24 mouse cellular contexts compared by ENCODE assay signal in the genomic region with DNA sequence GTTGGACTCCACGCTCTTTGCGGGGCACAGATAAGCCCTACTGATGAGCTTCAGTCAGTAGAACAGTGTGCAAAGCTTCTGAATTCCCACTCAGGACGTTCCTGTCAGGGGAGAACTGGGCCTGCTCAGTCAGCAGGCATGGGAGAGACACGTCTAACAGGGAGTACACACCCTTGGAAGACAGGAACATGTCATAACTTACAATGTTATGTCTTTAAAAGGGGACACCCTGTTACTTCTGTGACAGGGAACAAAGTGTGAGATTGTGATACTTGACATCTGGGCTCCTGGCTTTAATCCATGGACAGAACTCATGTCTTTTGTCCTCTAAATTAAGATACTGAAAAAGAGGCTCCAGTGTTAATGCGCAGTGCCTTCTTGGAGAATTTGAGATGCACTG.
A peak's percentile ranks its signal among the peaks of the same experiment; 100 is the strongest.
DNase-seq lines count a peak whose midpoint lies in the region; ATAC-seq and TF ChIP-seq lines count a peak whose summit lies in the region.
"Had no signal": no experiment of that assay in that cellular context is flagged by ENCODE, and none has a peak within 500 bp of the region (broad histone marks: within the 10 kb centered on the region; RNA-seq: fewer than 3 reads in every experiment).

No protein-coding gene starts in this region.

- no peak for TF ChIP-seq EP300 in heart, adult 2 months (IDR thresholded peaks at IDR 0.05; ENCODE audit: insufficient read depth, low read depth, low read length)
- peak; percentile 81 for TF ChIP-seq EP300 in lung, postnatal 0 days (IDR thresholded peaks at IDR 0.05)

- no peak for TF ChIP-seq POLR2A in heart, adult 2 months (IDR thresholded peaks at IDR 0.05; ENCODE audit: insufficient read depth, low read depth, low read length)

- H3K4me2 ChIP-seq in lung, postnatal 0 days (replicated peaks; ENCODE audit: low read depth, low read length) = no peak overlapping the region
- H3K4me2 ChIP-seq: heart, embryonic 15.5 days; hindbrain, embryonic 13.5 days; liver, embryonic 12.5 days; midbrain, embryonic 13.5 days had no signal

- peak; percentile 41 to 44 for DNase-seq in heart, adult 18-20 months
- DNase-seq in heart, adult 2 months = no peak
- no peak for DNase-seq in layer of hippocampus, adult 2 months (ENCODE audit: low spot score in 2 of 2)
- DNase-seq in layer of hippocampus, postnatal 36 days = no peak
- peak; percentile 76 for DNase-seq in lung, postnatal 0 days (ENCODE audit: low spot score)
- peak; percentile 26 for DNase-seq in lung, postnatal 14 days
- DNase-seq in gastrocnemius, postnatal 36 days = no peak
- DNase-seq: adrenal gland, adult 2 months; B cell, adult 2 months; cerebellum, adult 2 months; cerebellum, postnatal 14 days; kidney, postnatal 25 days; left cerebral cortex, postnatal 4 days; liver, postnatal 0 days; thymus, adult 2 months; thymus, postnatal 4 days had no signal

- no peak for TF ChIP-seq CTCF in heart, adult 2 months (IDR thresholded peaks at IDR 0.05)
- no peak for TF ChIP-seq CTCF in layer of hippocampus, adult 2 months (conservative IDR thresholded peaks at IDR 0.05)
- TF ChIP-seq CTCF in lung, postnatal 0 days (IDR thresholded peaks at IDR 0.05) = no peak

- ATAC-seq in lung, postnatal 0 days = peak; percentile 94
- ATAC-seq: activated CD4-positive, CD25-positive, alpha-beta regulatory T cell, adult 4 months; intestine, embryonic 16.5 days; liver, embryonic 12.5 days; liver, postnatal 0 days; midbrain, embryonic 13.5 days had no signal

- no peak overlapping the region for H3K4me3 ChIP-seq in heart, adult 2 months
- no peak overlapping the region for H3K4me3 ChIP-seq in layer of hippocampus, adult 2 months
- H3K4me3 ChIP-seq in lung, postnatal 0 days (ENCODE audit: low read depth, low read length) = no peak overlapping the region
- H3K4me3 ChIP-seq: erythroblast, embryonic 14.5 days; heart, embryonic 15.5 days; hindbrain, embryonic 13.5 days; liver, embryonic 12.5 days; midbrain, embryonic 13.5 days had no signal

- H3K27ac ChIP-seq in heart, adult 2 months = no peak overlapping the region
- peak overlapping the region; percentile 60; the same call in 1 of the 2 replicates for H3K27ac ChIP-seq in layer of hippocampus, adult 2 months
- H3K27ac ChIP-seq in lung, postnatal 0 days (ENCODE audit: low read length) = peak overlapping the region; percentile 65
- H3K27ac ChIP-seq: heart, embryonic 15.5 days; hindbrain, embryonic 13.5 days; liver, embryonic 12.5 days; midbrain, embryonic 13.5 days had no signal

- no peaks in the 10 kb centered on the region for H3K9me3 ChIP-seq in lung, postnatal 0 days (ENCODE audit: low read length)
- H3K9me3 ChIP-seq: heart, embryonic 15.5 days; hindbrain, embryonic 13.5 days; liver, embryonic 12.5 days; midbrain, embryonic 13.5 days had no signal

- no peaks in the 10 kb centered on the region for H3K36me3 ChIP-seq in heart, adult 2 months (ENCODE audit: control insufficient read depth, insufficient read depth, low read length)
- H3K36me3 ChIP-seq in lung, postnatal 0 days (ENCODE audit: insufficient read depth, low read length) = no peaks in the 10 kb centered on the region
- H3K36me3 ChIP-seq: hindbrain, embryonic 13.5 days; liver, embryonic 12.5 days; midbrain, embryonic 13.5 days had no signal

- no peak overlapping the region for H3K9ac ChIP-seq in heart, adult 2 months (ENCODE audit: low read depth, low read length)
- H3K9ac ChIP-seq in lung, postnatal 0 days (replicated peaks; ENCODE audit: low read depth) = no peak overlapping the region
- H3K9ac ChIP-seq: heart, embryonic 15.5 days; hindbrain, embryonic 13.5 days; liver, embryonic 12.5 days; liver, postnatal 0 days; midbrain, embryonic 13.5 days had no signal

- H3K4me1 ChIP-seq in heart, adult 2 months (ENCODE audit: control insufficient read depth, insufficient read depth, low read length) = peaks cover 2% of the 10 kb centered on the region
- no peaks in the 10 kb centered on the region for H3K4me1 ChIP-seq in lung, postnatal 0 days (ENCODE audit: insufficient read depth, low read depth, low read length)
- H3K4me1 ChIP-seq: hindbrain, embryonic 13.5 days; liver, embryonic 12.5 days; midbrain, embryonic 13.5 days had no signal

- intact Hi-C loops in heart, adult 2 months (cut with DNase I) = no loop called here
- intact Hi-C loops in gastrocnemius, postnatal 36 days (cut with DNase I) = no loop called here

- no peaks in the 10 kb centered on the region for H3K79me2 ChIP-seq in heart, adult 2 months (replicated peaks; ENCODE audit: control insufficient read depth, insufficient read depth, low read length)

- WGBS in heart, adult 2 months = 69% methylated on average over 5 of the region's 5 CpGs
- WGBS in lung, postnatal 0 days = 61% methylated on average over 5 of the region's 5 CpGs

- no peaks in the 10 kb centered on the region for H3K27me3 ChIP-seq in heart, adult 2 months (ENCODE audit: control insufficient read depth, insufficient read depth, low read length)
- no peaks in the 10 kb centered on the region for H3K27me3 ChIP-seq in lung, postnatal 0 days (replicated peaks; ENCODE audit: insufficient read depth, low read length)
- H3K27me3 ChIP-seq: CH12.LX; heart, embryonic 15.5 days; hindbrain, embryonic 13.5 days; liver, embryonic 12.5 days; midbrain, embryonic 13.5 days had no signal

Comparison
In these comparisons a context has a peak if more than half of its experiments do, and no peak if none do; other contexts are left out.
1. DNase-seq: peak in heart, adult 18-20 months (2 of 2), lung, postnatal 0 days (single experiment) and lung, postnatal 14 days (single experiment); none in heart, adult 2 months (0 of 2), layer of hippocampus, adult 2 months (0 of 2), layer of hippocampus, postnatal 36 days (0 of 2) and gastrocnemius, postnatal 36 days (0 of 2).